ENCODE assay signal across 22 mouse cellular contexts in genomic region chr5:98807022-98807421, GRCm38 (mm10). TPM values are rescaled to one million over a fixed set of nuclear protein-coding genes. Genes with fewer than 3 reads are reported as not detected.
DNase-seq lines count a peak whose midpoint lies in the region; ATAC-seq and TF ChIP-seq lines count a peak whose summit lies in the region.
"Had no signal": no experiment of that assay in that cellular context is flagged by ENCODE, and none has a peak within 500 bp of the region (broad histone marks: within the 10 kb centered on the region; RNA-seq: fewer than 3 reads in every experiment).

No protein-coding gene starts in this region.

- no peak overlapping the region for H3K4me3 ChIP-seq in embryonic facial prominence, embryonic 14.5 days (ENCODE audit: low read depth, low read length)
- H3K4me3 ChIP-seq in embryonic facial prominence, embryonic 10.5 days = no peak overlapping the region
- no peak overlapping the region for H3K4me3 ChIP-seq in limb, embryonic 14.5 days (replicated peaks; ENCODE audit: low read length)
- H3K4me3 ChIP-seq in limb, embryonic 10.5 days = no peak overlapping the region
- H3K4me3 ChIP-seq: heart, embryonic 13.5 days; hindbrain, embryonic 13.5 days; liver, embryonic 15.5 days; midbrain, embryonic 10.5 days; myocyte; neural tube, embryonic 13.5 days had no signal

- H3K9ac ChIP-seq in embryonic facial prominence, embryonic 14.5 days (ENCODE audit: low read depth, low read length) = no peak overlapping the region
- no peak overlapping the region for H3K9ac ChIP-seq in limb, embryonic 14.5 days (ENCODE audit: low read depth, low read length, severe bottlenecking)
- H3K9ac ChIP-seq: heart, embryonic 13.5 days; hindbrain, embryonic 13.5 days; liver, embryonic 15.5 days; neural tube, embryonic 13.5 days had no signal

- no peaks in the 10 kb centered on the region for H3K27me3 ChIP-seq in embryonic facial prominence, embryonic 14.5 days (replicated peaks; ENCODE audit: control insufficient read depth, insufficient read depth, low read length)
- no peaks in the 10 kb centered on the region for H3K27me3 ChIP-seq in embryonic facial prominence, embryonic 10.5 days (replicated peaks; ENCODE audit: low read depth, poor library complexity, severe bottlenecking)
- no peaks in the 10 kb centered on the region for H3K27me3 ChIP-seq in limb, embryonic 14.5 days (ENCODE audit: control insufficient read depth, insufficient read depth, low read length)
- H3K27me3 ChIP-seq in limb, embryonic 10.5 days (ENCODE audit: low read depth, poor library complexity, severe bottlenecking) = no peaks in the 10 kb centered on the region
- H3K27me3 ChIP-seq: heart, embryonic 13.5 days; hindbrain, embryonic 13.5 days; liver, embryonic 15.5 days; neural tube, embryonic 13.5 days had no signal

- H3K4me2 ChIP-seq in embryonic facial prominence, embryonic 14.5 days (ENCODE audit: low read depth, low read length) = no peak overlapping the region
- no peak overlapping the region for H3K4me2 ChIP-seq in limb, embryonic 14.5 days (replicated peaks; ENCODE audit: low read depth, low read length, severe bottlenecking)
- H3K4me2 ChIP-seq: heart, embryonic 13.5 days; hindbrain, embryonic 13.5 days; liver, embryonic 15.5 days; neural tube, embryonic 13.5 days had no signal

- H3K36me3 ChIP-seq in embryonic facial prominence, embryonic 14.5 days (ENCODE audit: control insufficient read depth, insufficient read depth, low read length) = no peaks in the 10 kb centered on the region
- H3K36me3 ChIP-seq in embryonic facial prominence, embryonic 10.5 days (replicated peaks) = no peaks in the 10 kb centered on the region
- no peaks in the 10 kb centered on the region for H3K36me3 ChIP-seq in limb, embryonic 14.5 days (ENCODE audit: control insufficient read depth, insufficient read depth, low read length)
- no peaks in the 10 kb centered on the region for H3K36me3 ChIP-seq in limb, embryonic 10.5 days
- H3K36me3 ChIP-seq: heart, embryonic 13.5 days; hindbrain, embryonic 13.5 days; liver, embryonic 15.5 days; midbrain, embryonic 10.5 days; neural tube, embryonic 13.5 days had no signal

- ATAC-seq in embryonic facial prominence, embryonic 14.5 days (ENCODE audit: low read depth) = no peak
- ATAC-seq in limb, embryonic 14.5 days (ENCODE audit: low FRiP score, low read depth) = no peak
- ATAC-seq: inflammation-experienced regulatory T-cells, adult 6 months; midbrain, embryonic 16.5 days had no signal

- no peak overlapping the region for H3K27ac ChIP-seq in embryonic facial prominence, embryonic 14.5 days (replicated peaks; ENCODE audit: low read depth, low read length)
- no peak overlapping the region for H3K27ac ChIP-seq in embryonic facial prominence, embryonic 10.5 days (replicated peaks)
- H3K27ac ChIP-seq in limb, embryonic 14.5 days (replicated peaks; ENCODE audit: low read depth, low read length) = no peak overlapping the region
- H3K27ac ChIP-seq in limb, embryonic 10.5 days = no peak overlapping the region
- H3K27ac ChIP-seq: heart, embryonic 13.5 days; hindbrain, embryonic 13.5 days; liver, embryonic 15.5 days; midbrain, embryonic 10.5 days; neural tube, embryonic 13.5 days had no signal

- no peaks in the 10 kb centered on the region for H3K9me3 ChIP-seq in embryonic facial prominence, embryonic 14.5 days (ENCODE audit: control insufficient read depth, low read length)
- no peaks in the 10 kb centered on the region for H3K9me3 ChIP-seq in embryonic facial prominence, embryonic 10.5 days
- H3K9me3 ChIP-seq in limb, embryonic 14.5 days (ENCODE audit: control insufficient read depth, low read length) = no peaks in the 10 kb centered on the region
- H3K9me3 ChIP-seq in limb, embryonic 10.5 days (replicated peaks) = no peaks in the 10 kb centered on the region
- H3K9me3 ChIP-seq: heart, embryonic 13.5 days; hindbrain, embryonic 13.5 days; liver, embryonic 15.5 days; midbrain, embryonic 10.5 days; neural tube, embryonic 13.5 days had no signal

- no peaks in the 10 kb centered on the region for H3K4me1 ChIP-seq in embryonic facial prominence, embryonic 14.5 days (ENCODE audit: control insufficient read depth, insufficient read depth, low read length)
- no peaks in the 10 kb centered on the region for H3K4me1 ChIP-seq in embryonic facial prominence, embryonic 10.5 days
- H3K4me1 ChIP-seq in limb, embryonic 14.5 days (ENCODE audit: control insufficient read depth, insufficient read depth, low read length) = no peaks in the 10 kb centered on the region
- H3K4me1 ChIP-seq in limb, embryonic 10.5 days = no peaks in the 10 kb centered on the region
- H3K4me1 ChIP-seq: heart, embryonic 13.5 days; liver, embryonic 15.5 days; midbrain, embryonic 10.5 days; neural tube, embryonic 13.5 days had no signal

- TF ChIP-seq POLR2A in limb, embryonic 14.5 days (IDR thresholded peaks at IDR 0.05; ENCODE audit: borderline replicate concordance, extremely low read depth, insufficient read depth, insufficient read length) = no peak

- whole genome bisulfite sequencing in embryonic facial prominence, embryonic 14.5 days = 73% methylated on average over 7 of the region's 7 CpGs
- 91% methylated on average over 7 of the region's 7 CpGs for WGBS in embryonic facial prominence, embryonic 10.5 days
- 69% methylated on average over 7 of the region's 7 CpGs for WGBS in limb, embryonic 14.5 days
- WGBS in limb, embryonic 10.5 days = 81% methylated on average over 7 of the region's 7 CpGs

- peak; percentile 54 for DNase-seq in embryonic facial prominence, embryonic 14.5 days (ENCODE audit: low spot score)
- no peak for DNase-seq in embryonic facial prominence, embryonic 10.5 days (ENCODE audit: low spot score)
- peak; percentile 23 for DNase-seq in limb, embryonic 14.5 days (ENCODE audit: low spot score)
- no peak for DNase-seq in limb, embryonic 10.5 days (ENCODE audit: low spot score)
- DNase-seq in brain, adult 2 months (ENCODE audit: low read depth, low spot score) = peak; percentile 22
- peak; percentile 51 for DNase-seq in lung, postnatal 10 days
- DNase-seq in MN1 (ENCODE audit: low spot score) = no peak
- DNase-seq: cerebellum, adult 8-10 months; heart, adult 11 months; kidney, adult 18-20 months; kidney, postnatal 4 days; liver; retina, postnatal 1 day had no signal

RNA-seq across cellular contexts. Expression of gene Bmp3, which starts 47.2 kb away (rescaled TPM):
- polyA plus RNA-seq in embryonic facial prominence, embryonic 14.5 days (2014; fragmentation: Nextera tagmentation; extraction: Ambion mirVana) = 8.8 and 10.3 TPM in 2 replicates
- polyA plus RNA-seq in embryonic facial prominence, embryonic 10.5 days (2016; fragmentation: Nextera tagmentation; extraction: Ambion mirVana) = 0.78 and 1.1 TPM in 2 replicates
- 6.2 and 7.0 TPM in 2 replicates for polyA plus RNA-seq in limb, embryonic 14.5 days (2012; rRNA removed)
- polyA plus RNA-seq in limb, embryonic 14.5 days (2014; fragmentation: Nextera tagmentation; extraction: Ambion mirVana) = 7.6 and 8.6 TPM in 2 replicates
- 0.58 and 0.81 TPM in 2 replicates for polyA plus RNA-seq in limb, embryonic 10.5 days (2016; fragmentation: Nextera tagmentation; extraction: Ambion mirVana)
- polyA plus RNA-seq: C2C12, myocyte had no signal

Comparison
In these comparisons a context has a peak if more than half of its experiments do, and no peak if none do; other contexts are left out.
1. DNase-seq: peak in embryonic facial prominence, embryonic 14.5 days (single experiment), limb, embryonic 14.5 days (single experiment), brain, adult 2 months (single experiment) and lung, postnatal 10 days (single experiment); none in embryonic facial prominence, embryonic 10.5 days (single experiment), limb, embryonic 10.5 days (single experiment) and MN1 (single experiment).